Mouse (Mus musculus) bone marrow, adult 2 months (tissue): Measurements from ENCODE around the gene Styx. TPM values are rescaled to one million over a fixed set of nuclear protein-coding genes. Genes with fewer than 3 reads are reported as not detected.
"Not testable (repeated sequence)": the region's sequence is repeated elsewhere in the genome, so short reads cannot be mapped to it uniquely, and the experiment has no call there.

Source experiments
- H3K27ac ChIP-seq: fragments of 200-500 bp; 2 replicates; pipeline ENCODE4 v1.5.1; 2012; ENCODE audit warnings: low read depth, mild to moderate bottlenecking, control low read depth, inconsistent platforms, low read length; ENCODE audit not compliant: control insufficient read depth, poor library complexity, insufficient read depth
- H3K4me1 ChIP-seq: fragments of 200-500 bp; 2 replicates; pipeline ENCODE4 v1.6.1; 2011; ENCODE audit warnings: low read length; ENCODE audit not compliant: control insufficient read depth, insufficient read depth
- H3K4me3 ChIP-seq: fragments of 200-500 bp; replicated peaks from 2 replicates; pipeline ENCODE3; 2011; ENCODE audit warnings: mild to moderate bottlenecking, low read depth, low read length, control low read depth; ENCODE audit not compliant: control insufficient read depth
- CTCF ChIP-seq: fragments of 200-500 bp; IDR thresholded peaks from 2 replicates; pipeline ENCODE4 v1.5.1; 2011; ENCODE audit warnings: low read length, control low read depth; ENCODE audit not compliant: control insufficient read depth, insufficient read depth
- POLR2A ChIP-seq: fragments of 200-500 bp; IDR thresholded peaks from 2 replicates; pipeline ENCODE4 v1.6.1; 2011; ENCODE audit warnings: low read depth, mild to moderate bottlenecking, control low read depth, low read length, borderline replicate concordance; ENCODE audit not compliant: control insufficient read depth
- WGBS: fragments of 180-500 bp; shearing (Covaris S2); methylation state at CpG from one replicate; pipeline ENCODE4 v1.1.7; 2018; 5-methylcytosine and 5-hydroxymethylcytosine counted together
- polyA plus RNA-seq: library from polyadenylated mRNA; stranded (reverse); fragments of >200 nt; gene quantifications from 2 replicates; pipeline ENCODE4 v1.2.4, GENCODE M21; 2011; ENCODE audit warnings: low replicate concordance; ENCODE audit not compliant: missing spikeins, insufficient read depth, insufficient read length

Gene Styx
- polyA plus RNA-seq, 1 experiment, result 3.5 TPM

DNA sequence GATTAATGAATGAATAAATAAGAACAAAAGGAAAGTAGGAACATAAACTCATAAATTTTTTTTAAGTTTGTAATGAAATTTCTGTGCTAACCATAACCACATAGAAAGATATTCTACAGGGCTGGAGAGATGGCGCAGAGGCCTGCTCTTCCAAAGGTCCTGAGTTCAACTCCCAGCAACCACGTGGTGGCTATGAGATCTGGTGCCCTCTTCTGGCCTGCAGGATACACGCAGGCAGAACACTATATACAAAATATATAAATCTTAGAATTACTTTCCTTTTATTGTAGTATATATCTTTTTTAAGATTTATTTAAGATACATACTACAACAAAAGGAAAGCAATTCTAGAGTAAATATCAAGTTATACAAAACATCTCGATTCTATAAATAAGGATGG is 32.0 kb downstream of the Styx start:
- WGBS, result 73% methylated on average over 4 of the region's 4 CpGs
- no peak overlapping the region for H3K27ac ChIP-seq
- H3K4me3 ChIP-seq, result no peak overlapping the region
- no peaks in the 10 kb centered on the region for H3K4me1 ChIP-seq
- TF ChIP-seq POLR2A, result no peak
- TF ChIP-seq CTCF, result peak; percentile 45

DNA sequence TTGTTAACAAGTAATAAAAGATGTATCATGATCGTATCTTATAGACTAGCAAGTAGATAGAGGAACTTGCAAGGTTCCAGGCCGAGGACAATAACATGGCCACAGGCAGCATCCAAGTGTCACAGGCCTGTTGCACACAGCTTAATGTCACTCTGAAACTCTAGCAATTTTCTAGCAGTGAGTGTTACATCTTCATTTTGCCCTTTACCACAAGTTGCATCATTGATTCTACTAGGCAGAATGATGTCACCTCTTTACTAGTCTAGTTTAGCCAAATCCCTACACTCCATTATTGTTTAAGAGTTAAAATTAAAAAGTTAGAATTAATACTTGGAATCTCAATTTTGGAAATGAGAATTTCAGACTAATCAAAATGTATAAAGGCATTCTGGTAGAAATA is 34.7 kb downstream of the Styx start:
- H3K4me3 ChIP-seq, result no peak overlapping the region
- TF ChIP-seq POLR2A (no peak), CTCF (no peak)
- 60% methylated on average over 2 of the region's 2 CpGs for WGBS
- H3K4me1 ChIP-seq, result no peaks in the 10 kb centered on the region
- H3K27ac ChIP-seq, result no peak overlapping the region

DNA sequence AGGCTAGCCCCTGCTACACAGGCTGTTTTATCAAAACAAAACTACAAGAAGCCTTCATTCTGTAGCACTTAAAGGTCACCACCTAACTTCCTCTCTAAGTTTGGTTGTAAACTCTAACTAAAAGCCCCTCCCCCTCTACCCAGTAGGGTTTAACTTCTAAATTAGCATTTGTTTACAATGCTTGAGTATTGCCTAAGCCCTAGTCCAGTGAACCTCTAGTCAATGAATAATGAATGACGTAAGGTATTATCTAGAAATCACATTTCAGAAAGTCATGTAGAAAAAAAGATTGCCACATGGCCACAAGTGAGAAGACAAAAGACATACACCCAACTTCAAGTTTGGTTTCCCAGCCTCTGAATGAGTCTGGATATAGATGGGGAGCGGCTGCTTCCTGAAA is 36.6 kb downstream of the Styx start:
- WGBS, result 13% methylated on average over 2 of the region's 2 CpGs
- no peak overlapping the region for H3K27ac ChIP-seq
- no peak for TF ChIP-seq CTCF
- no peak for TF ChIP-seq POLR2A

DNA sequence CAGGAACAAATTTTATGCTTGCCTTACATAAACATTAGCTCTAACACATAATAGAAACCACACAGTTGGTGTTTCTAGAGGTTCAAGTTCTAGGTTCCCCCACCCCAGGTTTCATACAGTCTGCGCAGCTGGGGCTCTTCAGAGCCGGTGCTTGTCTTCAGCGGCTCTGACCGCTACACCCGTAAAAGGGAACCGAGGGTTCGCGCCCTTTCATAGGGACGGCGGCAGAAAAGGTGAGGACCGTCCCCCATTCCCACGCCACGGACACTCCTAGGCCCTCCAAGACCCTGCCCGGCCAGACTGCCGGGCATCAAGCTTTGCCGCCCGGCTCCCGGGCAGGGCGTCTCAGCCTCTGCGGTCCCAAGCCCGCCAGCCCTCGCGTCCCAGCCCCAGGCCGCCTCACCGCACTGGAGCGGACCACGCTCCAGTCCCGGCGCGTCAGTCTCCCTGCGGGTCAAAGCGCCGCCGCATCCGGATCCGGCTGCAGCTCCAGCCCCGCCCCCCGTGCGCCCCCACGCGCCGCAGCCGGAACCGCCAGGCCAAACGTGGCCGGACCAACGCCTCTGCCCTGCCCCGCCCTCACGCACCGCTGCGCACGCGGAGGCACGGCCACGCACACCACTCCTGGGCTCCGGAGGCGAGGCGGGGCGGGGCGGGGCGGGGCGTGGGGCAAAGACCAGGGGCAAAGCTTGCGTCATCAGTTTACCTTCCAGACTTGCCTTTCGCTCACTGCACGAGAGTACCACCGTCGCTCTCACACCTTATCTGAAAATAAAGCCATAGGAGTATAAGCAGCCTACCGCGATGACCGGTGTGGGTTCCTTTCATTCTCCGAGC is 37.7 kb downstream of the Styx start:
- Histone ChIP-seq H3K4me3 (peak overlapping the region; percentile 72), H3K4me1 (no peaks in the 10 kb centered on the region), H3K27ac (peak overlapping the region; percentile 77)
- under 1% methylated on average over 70 of the region's 71 CpGs for WGBS
- no peak for TF ChIP-seq CTCF
- TF ChIP-seq POLR2A, result peak; percentile 52; the same call in 1 of the 2 replicates

More for the DNA sequence above, 36.6 kb downstream of the Styx start:
- Histone ChIP-seq H3K4me3 (no peak overlapping the region), H3K4me1 (no peaks in the 10 kb centered on the region)

DNA sequence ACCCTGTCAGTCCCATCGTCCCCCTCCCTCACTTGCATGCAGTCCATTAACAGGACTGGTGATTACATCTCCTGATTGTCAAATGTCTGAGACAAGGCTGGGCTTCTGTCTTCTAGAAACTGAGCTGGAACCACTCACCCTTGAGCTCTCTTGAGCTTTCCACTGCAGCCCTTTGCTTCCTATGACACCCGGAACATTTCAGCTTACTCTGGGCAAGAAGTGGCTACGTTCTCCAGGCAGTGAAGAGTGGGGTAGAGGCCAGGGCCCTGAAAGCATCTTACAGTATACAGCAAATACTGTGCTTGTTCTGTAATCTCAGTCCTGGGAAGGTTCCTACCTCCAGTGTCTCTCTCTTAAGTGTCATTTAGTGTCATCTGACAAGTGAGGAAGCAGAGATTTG is 38.3 kb downstream of the Styx start:
- Histone ChIP-seq H3K27ac (no peak overlapping the region), H3K4me3 (peak overlapping the region; percentile 72), H3K4me1 (no peaks in the 10 kb centered on the region)
- WGBS, result 7% methylated on average over 3 of the region's 3 CpGs
- TF ChIP-seq CTCF, result no peak
- no peak for TF ChIP-seq POLR2A

DNA sequence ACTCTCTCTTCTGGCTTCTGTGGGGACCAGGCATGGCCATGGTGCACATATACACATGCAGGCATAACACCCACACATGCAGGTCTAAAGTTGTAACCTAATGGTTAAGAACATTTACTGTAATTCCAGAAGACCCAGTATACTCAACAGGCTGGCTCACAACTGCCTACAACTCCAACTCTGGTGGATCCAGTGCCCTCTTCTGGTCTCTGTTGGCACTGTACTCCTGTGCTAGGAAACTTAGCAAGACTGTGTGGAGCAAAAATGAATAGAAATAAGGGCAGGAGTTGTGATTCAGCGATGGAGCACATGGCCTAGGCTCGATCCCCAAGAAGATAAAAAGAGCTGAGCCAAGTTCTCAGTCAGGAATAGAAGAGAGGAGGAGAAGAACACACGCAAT is 48.9 kb downstream of the Styx start:
- WGBS, result 72% methylated on average over 3 of the region's 3 CpGs
- TF ChIP-seq POLR2A (no peak), CTCF (no peak)

DNA sequence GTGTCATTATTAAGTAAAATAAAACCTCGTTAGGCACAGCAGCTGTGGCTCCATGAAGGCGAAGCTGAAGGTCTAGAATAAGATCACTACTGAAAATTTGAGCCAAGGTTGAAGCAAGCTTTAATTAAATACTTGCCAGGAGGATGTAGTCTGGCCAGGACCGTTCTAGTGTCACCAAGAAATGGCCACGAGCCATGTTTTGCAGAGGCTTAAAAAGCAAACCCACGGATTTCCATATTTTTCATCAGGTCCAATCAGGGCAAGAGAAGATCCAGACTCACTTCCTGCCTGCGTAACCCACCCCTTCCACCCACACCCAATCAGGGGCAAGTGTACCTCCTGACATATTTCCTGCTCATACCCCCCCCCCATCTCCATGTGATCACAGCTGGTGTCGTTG is 52.8 kb downstream of the Styx start:
- no peak overlapping the region for H3K27ac ChIP-seq
- H3K4me3 ChIP-seq, result no peak overlapping the region
- TF ChIP-seq CTCF (no peak), POLR2A (no peak)
- H3K4me1 ChIP-seq, result no peaks in the 10 kb centered on the region
- 68% methylated on average over 7 of the region's 7 CpGs for WGBS

More for the DNA sequence above, 48.9 kb downstream of the Styx start:
- Histone ChIP-seq H3K4me3 (no peak overlapping the region), H3K4me1 (no peaks in the 10 kb centered on the region), H3K27ac (no peak overlapping the region)

DNA sequence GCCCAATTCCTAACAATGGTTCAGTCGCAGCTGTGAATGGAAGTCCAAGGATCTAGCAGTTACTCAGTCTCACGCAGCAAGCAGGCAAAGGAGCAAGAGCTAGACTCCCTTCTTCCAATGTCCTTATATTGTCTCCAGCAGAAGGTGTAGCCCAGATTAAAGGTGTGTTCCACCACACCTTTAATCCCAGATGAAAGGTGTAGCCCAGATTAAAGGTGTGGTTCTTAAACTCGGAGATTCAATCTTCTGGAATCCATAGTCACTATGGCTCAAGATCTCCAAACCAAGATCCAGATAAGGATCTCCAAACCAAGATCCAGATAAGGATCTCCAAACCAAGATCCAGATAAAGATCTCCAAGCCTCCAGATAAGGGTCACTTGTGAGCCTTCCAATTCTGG is 53.9 kb downstream of the Styx start, which contains the start of gene Gnpnat1:
Gnpnat1 (minus strand) TSS at position 101 of the 400 bp plus-strand sequence.
- H3K27ac ChIP-seq, H3K4me3 ChIP-seq, H3K4me1 ChIP-seq: not testable (repeated sequence)
- 82% methylated on average over 2 of the region's 3 CpGs for WGBS

DNA sequence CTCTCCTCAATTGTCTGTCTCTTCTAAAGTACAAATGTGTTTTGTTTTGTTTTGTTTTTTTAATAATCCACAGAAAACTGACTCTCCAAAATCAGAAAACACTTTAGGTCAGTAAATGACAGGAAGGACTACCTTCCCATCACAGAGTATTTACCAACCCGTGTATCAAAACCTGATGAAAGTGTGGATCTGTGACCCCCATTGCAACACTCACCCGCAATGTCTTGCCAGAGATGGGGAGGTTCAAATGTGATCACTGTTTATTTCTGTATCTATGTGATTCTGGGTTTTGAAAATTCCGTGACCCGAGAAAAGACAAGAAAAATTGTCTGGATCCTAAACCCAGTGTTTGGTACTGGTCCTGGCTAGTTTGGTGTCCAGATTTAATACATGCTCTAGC is 65.4 kb downstream of the Styx start:
- WGBS, result 72% methylated on average over 4 of the region's 4 CpGs
- H3K4me1 ChIP-seq, result no peaks in the 10 kb centered on the region
- no peak overlapping the region for H3K27ac ChIP-seq
- TF ChIP-seq CTCF (no peak), POLR2A (no peak)
- H3K4me3 ChIP-seq, result no peak overlapping the region

DNA sequence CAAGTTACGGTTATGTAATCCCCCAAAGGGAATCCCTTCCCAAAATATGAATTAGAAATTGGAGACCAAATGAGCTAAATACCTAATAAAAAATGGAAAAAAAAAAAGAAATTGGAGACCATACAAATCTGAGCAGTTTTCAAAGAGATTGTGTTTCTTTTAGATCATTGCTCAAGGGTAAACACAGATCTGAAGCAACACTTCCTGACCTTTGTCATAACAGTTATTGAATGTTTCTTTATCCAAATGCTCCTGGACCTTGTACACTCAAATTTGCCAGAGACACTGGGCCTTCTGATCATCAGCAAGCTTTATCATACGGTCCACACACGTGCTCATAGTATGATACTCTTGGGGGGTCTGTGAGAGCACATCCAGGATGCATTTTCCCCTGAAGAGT is 67.7 kb downstream of the Styx start:
- no peaks in the 10 kb centered on the region for H3K4me1 ChIP-seq
- WGBS, result 77% methylated on average over 3 of the region's 3 CpGs
- no peak overlapping the region for H3K4me3 ChIP-seq
- TF ChIP-seq CTCF, result no peak
- TF ChIP-seq POLR2A, result no peak
- no peak overlapping the region for H3K27ac ChIP-seq
